Mouse (Mus musculus) kidney, adult 2 months (tissue): Measurements from ENCODE around the gene Padi6. TPM values are rescaled to one million over a fixed set of nuclear protein-coding genes. Genes with fewer than 3 reads are reported as not detected.

Source experiments
- DNase-seq: peaks from one replicate; pipeline ENCODE4 v3.0.0; 2021
- H3K27ac ChIP-seq: fragments of 200-500 bp; 2 replicates; pipeline ENCODE4 v1.5.1; 2012; ENCODE audit warnings: low read depth, low read length, control low read depth, inconsistent platforms; ENCODE audit not compliant: insufficient read depth
- H3K27me3 ChIP-seq: fragments of 200-500 bp; replicated peaks from 2 replicates; pipeline ENCODE4 v1.6.1; 2012; ENCODE audit warnings: mild to moderate bottlenecking, moderate library complexity, low read length, inconsistent platforms; ENCODE audit not compliant: control insufficient read depth, insufficient read depth
- H3K36me3 ChIP-seq: fragments of 200-500 bp; 2 replicates; pipeline ENCODE4 v1.6.1; 2012; ENCODE audit warnings: mild to moderate bottlenecking, moderate library complexity, low read length, inconsistent platforms; ENCODE audit not compliant: control insufficient read depth, insufficient read depth
- H3K4me1 ChIP-seq: fragments of 200-500 bp; 2 replicates; pipeline ENCODE4 v1.6.1; 2011; ENCODE audit warnings: low read length; ENCODE audit not compliant: control insufficient read depth, insufficient read depth
- H3K4me3 ChIP-seq: fragments of 200-500 bp; 2 replicates; pipeline ENCODE4 v1.5.1; 2011; ENCODE audit warnings: mild to moderate bottlenecking, low read depth, low read length, control low read depth; ENCODE audit not compliant: insufficient read depth
- CTCF ChIP-seq: fragments of 200-500 bp; conservative IDR thresholded peaks from 2 replicates; pipeline ENCODE4 v1.5.1; 2011; ENCODE audit warnings: low read depth, mild to moderate bottlenecking, control low read depth, low read length, moderate library complexity, mixed read lengths; ENCODE audit not compliant: insufficient read depth, insufficient read length
- POLR2A ChIP-seq: fragments of 200-500 bp; IDR thresholded peaks from one replicate; pipeline ENCODE4 v1.6.1; 2011; ENCODE audit warnings: low read depth, low read length, control low read depth
- WGBS: fragments of 180-500 bp; shearing (Covaris S2); methylation state at CpG from one replicate; pipeline ENCODE4 v1.1.7; 2018; 5-methylcytosine and 5-hydroxymethylcytosine counted together
- polyA plus RNA-seq: library from polyadenylated mRNA; depleted of rRNA; stranded (reverse); fragments of >200 nt; gene quantifications from 2 replicates; pipeline ENCODE4 v1.2.3, GENCODE M21; 2012

Padi6 gene
- polyA plus RNA-seq, 1 experiment = not detected

- TF ChIP-seq POLR2A = no peak
- TF ChIP-seq CTCF = no peak
- DNase-seq = no peak
- no peak overlapping the region for H3K27ac ChIP-seq
- 97% methylated on average over 9 of the region's 9 CpGs for WGBS
- H3K4me3 ChIP-seq = no peak overlapping the region
- H3K4me1 ChIP-seq = no peaks in the 10 kb centered on the region
- no peaks in the 10 kb centered on the region for H3K27me3 ChIP-seq
- H3K36me3 ChIP-seq = no peaks in the 10 kb centered on the region
Observed at GRCm38 (mm10) chr4:140784292-140784945, 42.0 kb upstream of the Padi6 start.

- Histone ChIP-seq H3K27ac (no peak overlapping the region), H3K4me1 (no peaks in the 10 kb centered on the region)
- 84% methylated on average over 9 of the region's 9 CpGs for WGBS
Observed at GRCm38 (mm10) chr4:140782821-140783220, 40.4 kb upstream of the Padi6 start.

GRCm38 (mm10) chr4:140780507-140780906 lies 38.1 kb upstream of the Padi6 start:
- H3K27ac ChIP-seq = no peak overlapping the region
- H3K36me3 ChIP-seq = no peaks in the 10 kb centered on the region
- TF ChIP-seq CTCF (no peak), POLR2A (no peak)
- 55% methylated on average over 14 of the region's 14 CpGs for WGBS
- DNase-seq = no peak
- H3K4me3 ChIP-seq = no peak overlapping the region
- no peaks in the 10 kb centered on the region for H3K27me3 ChIP-seq
- H3K4me1 ChIP-seq = no peaks in the 10 kb centered on the region

More at GRCm38 (mm10) chr4:140782821-140783220, 40.4 kb upstream of the Padi6 start:
- Histone ChIP-seq H3K4me3 (no peak overlapping the region), H3K36me3 (no peaks in the 10 kb centered on the region), H3K27me3 (no peaks in the 10 kb centered on the region)
- DNase-seq = no peak
- TF ChIP-seq CTCF = no peak
- TF ChIP-seq POLR2A = no peak

- Histone ChIP-seq H3K27me3 (no peaks in the 10 kb centered on the region), H3K4me3 (no peak overlapping the region), H3K27ac (no peak overlapping the region), H3K36me3 (no peaks in the 10 kb centered on the region), H3K4me1 (no peaks in the 10 kb centered on the region)
- TF ChIP-seq POLR2A (no peak), CTCF (no peak)
- DNase-seq = no peak
- 26% methylated on average over 19 of the region's 19 CpGs for WGBS
Observed at GRCm38 (mm10) chr4:140779803-140780397, 37.5 kb upstream of the Padi6 start.

GRCm38 (mm10) chr4:140776623-140777022 lies 34.2 kb upstream of the Padi6 start:
- H3K4me1 ChIP-seq = no peaks in the 10 kb centered on the region
- H3K27ac ChIP-seq = no peak overlapping the region
- WGBS = 49% methylated on average over 13 of the region's 13 CpGs
- H3K36me3 ChIP-seq = no peaks in the 10 kb centered on the region
- no peak for TF ChIP-seq CTCF
- TF ChIP-seq POLR2A = no peak
- DNase-seq = no peak
- no peak overlapping the region for H3K4me3 ChIP-seq
- H3K27me3 ChIP-seq = no peaks in the 10 kb centered on the region

- 86% methylated on average over 10 of the region's 10 CpGs for WGBS
- DNase-seq = no peak
- TF ChIP-seq CTCF (no peak), POLR2A (no peak)
Observed at GRCm38 (mm10) chr4:140775876-140776275, 33.4 kb upstream of the Padi6 start.

GRCm38 (mm10) chr4:140774893-140775292 lies 32.5 kb upstream of the Padi6 start:
- H3K4me1 ChIP-seq = no peaks in the 10 kb centered on the region; the same call in 1 of the 2 replicates
- 84% methylated on average over 9 of the region's 9 CpGs for WGBS
- no peaks in the 10 kb centered on the region for H3K36me3 ChIP-seq
- TF ChIP-seq POLR2A (no peak), CTCF (no peak)
- H3K27me3 ChIP-seq = no peaks in the 10 kb centered on the region
- no peak overlapping the region for H3K4me3 ChIP-seq
- no peak for DNase-seq
- no peak overlapping the region for H3K27ac ChIP-seq

More at GRCm38 (mm10) chr4:140775876-140776275, 33.4 kb upstream of the Padi6 start:
- no peaks in the 10 kb centered on the region for H3K27me3 ChIP-seq
- H3K4me3 ChIP-seq = no peak overlapping the region
- H3K36me3 ChIP-seq = no peaks in the 10 kb centered on the region
- H3K4me1 ChIP-seq = no peaks in the 10 kb centered on the region
- no peak overlapping the region for H3K27ac ChIP-seq
